Mouse (Mus musculus): ENCODE results near the gene Ankrd66.

- no peak for TF ChIP-seq REST (IDR thresholded peaks at IDR 0.05; ENCODE audit: insufficient read depth, insufficient read length)
- TF ChIP-seq POLR2A (IDR thresholded peaks at IDR 0.05; ENCODE audit: insufficient read length, low read depth), result no peak
- no peak for TF ChIP-seq CEBPB (IDR thresholded peaks at IDR 0.05; ENCODE audit: insufficient read depth, poor library complexity, severe bottlenecking)
- TF ChIP-seq USF1 (IDR thresholded peaks at IDR 0.05; ENCODE audit: low read depth), result no peak
- TF ChIP-seq MYOG (IDR thresholded peaks at IDR 0.05; ENCODE audit: control insufficient read depth in 1 of 3, insufficient read depth in 1 of 3, insufficient read length in 2 of 3, low read depth in 2 of 3), result no peak
These were observed 12.2 kb downstream of the Ankrd66 start for GRCm38 (mm10) chr17:43531192-43531591.

All from myocyte (in vitro differentiated cells).